Mouse (Mus musculus) brain, embryonic 14.5 days (tissue): ENCODE results near the gene Angptl4.

Source experiments
- CTCF ChIP-seq: fragments of 200-500 bp; IDR thresholded peaks from 2 replicates; pipeline ENCODE4 v1.5.1; 2012; ENCODE audit warnings: inconsistent platforms, mild to moderate bottlenecking, moderate library complexity, borderline replicate concordance; ENCODE audit not compliant: insufficient read depth, insufficient read length; ENCODE audit errors: extremely low read depth
- POLR2A ChIP-seq: fragments of 200-500 bp; IDR thresholded peaks from 2 replicates; pipeline ENCODE4 v1.6.1; 2012; ENCODE audit warnings: mild to moderate bottlenecking, inconsistent platforms, borderline replicate concordance; ENCODE audit not compliant: poor library complexity, insufficient read depth, insufficient read length, severe bottlenecking; ENCODE audit errors: extremely low read depth

- TF ChIP-seq POLR2A (no peak), CTCF (no peak)
Observed at GRCm38 (mm10) chr17:33810334-33811141, 28.9 kb upstream of the Angptl4 start, which contains the start of gene Kank3.
